Mouse (Mus musculus) brain, embryonic 14.5 days (tissue): ENCODE measurements around the gene Idh3g.

Experiments used
- CTCF ChIP-seq: fragments of 200-500 bp; IDR thresholded peaks from 2 replicates; pipeline ENCODE4 v1.5.1; 2012; ENCODE audit warnings: inconsistent platforms, mild to moderate bottlenecking, moderate library complexity, borderline replicate concordance; ENCODE audit not compliant: insufficient read depth, insufficient read length; ENCODE audit errors: extremely low read depth
- POLR2A ChIP-seq: fragments of 200-500 bp; IDR thresholded peaks from 2 replicates; pipeline ENCODE4 v1.6.1; 2012; ENCODE audit warnings: mild to moderate bottlenecking, inconsistent platforms, borderline replicate concordance; ENCODE audit not compliant: poor library complexity, insufficient read depth, insufficient read length, severe bottlenecking; ENCODE audit errors: extremely low read depth

DNA sequence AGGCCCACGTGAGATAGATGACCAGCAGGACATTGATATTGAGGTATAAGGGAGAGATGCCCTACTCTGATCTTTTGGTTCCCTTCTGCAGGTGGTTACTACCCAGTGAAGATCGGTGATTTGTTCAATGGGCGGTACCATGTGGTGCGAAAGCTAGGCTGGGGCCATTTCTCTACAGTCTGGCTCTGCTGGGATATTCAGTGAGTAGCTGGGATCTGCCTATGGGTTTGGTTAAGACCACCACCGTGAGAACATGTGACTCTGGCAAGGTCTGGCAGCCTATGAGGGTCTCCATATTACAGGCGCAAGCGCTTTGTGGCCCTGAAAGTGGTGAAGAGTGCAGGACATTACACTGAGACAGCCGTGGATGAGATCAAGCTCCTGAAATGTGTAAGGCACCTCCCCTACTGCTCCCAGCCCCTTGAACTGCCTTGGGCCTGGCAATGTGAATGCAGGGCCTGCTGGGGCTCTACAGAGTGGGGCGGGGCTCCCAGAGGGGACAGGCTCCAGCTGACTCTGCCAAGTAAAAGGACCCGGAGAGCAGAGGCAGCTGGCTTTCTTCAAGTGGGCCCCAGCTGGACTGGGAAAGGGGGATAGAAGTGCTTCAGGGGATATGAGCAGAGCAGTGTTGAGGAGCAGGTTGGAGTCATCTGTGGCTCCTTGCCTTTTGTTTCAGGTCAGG lies 11.8 kb downstream of the Idh3g start:
- TF ChIP-seq POLR2A (no peak), CTCF (no peak)
